Mouse (Mus musculus): ENCODE results near the gene Gsdma. TPM values are rescaled to one million over a fixed set of nuclear protein-coding genes. Genes with fewer than 3 reads are reported as not detected.
"Not testable (repeated sequence)": the region's sequence is repeated elsewhere in the genome, so short reads cannot be mapped to it uniquely, and the experiment has no call there.

Gene Gsdma
- total RNA-seq, 2 experiments from 2014 or later = not detected

GRCm38 (mm10) chr11:98680023-98680422 lies 15.9 kb downstream of the Gsdma start:
- ATAC-seq (replicated peaks; ENCODE audit: low FRiP score, poor library complexity, severe bottlenecking) = no peak

- not testable (repeated sequence) for ATAC-seq (replicated peaks; ENCODE audit: low FRiP score, poor library complexity, severe bottlenecking)
Observed at GRCm38 (mm10) chr11:98680595-98680994, 16.4 kb downstream of the Gsdma start.

- no peak for ATAC-seq (replicated peaks; ENCODE audit: low FRiP score, poor library complexity, severe bottlenecking)
Observed at GRCm38 (mm10) chr11:98681186-98681585, 17.0 kb downstream of the Gsdma start.

GRCm38 (mm10) chr11:98681786-98682745 lies 17.9 kb downstream of the Gsdma start, which contains the start of gene Psmd3:
Psmd3 (plus strand) TSS chr11:98682554.
- peak; percentile 89 for ATAC-seq (replicated peaks; ENCODE audit: low FRiP score, poor library complexity, severe bottlenecking)

GRCm38 (mm10) chr11:98682811-98683210 lies 18.7 kb downstream of the Gsdma start:
- peak; percentile 23 for ATAC-seq (replicated peaks; ENCODE audit: low FRiP score, poor library complexity, severe bottlenecking)

- ATAC-seq (replicated peaks; ENCODE audit: low FRiP score, poor library complexity, severe bottlenecking) = no peak
Observed at GRCm38 (mm10) chr11:98685642-98686041, 21.5 kb downstream of the Gsdma start.

GRCm38 (mm10) chr11:98686976-98687375 lies 22.8 kb downstream of the Gsdma start:
- no peak for ATAC-seq (replicated peaks; ENCODE audit: low FRiP score, poor library complexity, severe bottlenecking)

GRCm38 (mm10) chr11:98688009-98688408 lies 23.9 kb downstream of the Gsdma start:
- no peak for ATAC-seq (replicated peaks; ENCODE audit: low FRiP score, poor library complexity, severe bottlenecking)

- no peak for ATAC-seq (replicated peaks; ENCODE audit: low FRiP score, poor library complexity, severe bottlenecking)
Observed at GRCm38 (mm10) chr11:98693201-98693600, 29.1 kb downstream of the Gsdma start.

- ATAC-seq (replicated peaks; ENCODE audit: low FRiP score, poor library complexity, severe bottlenecking) = no peak
Observed at GRCm38 (mm10) chr11:98693746-98694145, 29.6 kb downstream of the Gsdma start.

- no peak for ATAC-seq (replicated peaks; ENCODE audit: low FRiP score, poor library complexity, severe bottlenecking)
Observed at GRCm38 (mm10) chr11:98694301-98694700, 30.1 kb downstream of the Gsdma start.

GRCm38 (mm10) chr11:98695408-98695807 lies 31.3 kb downstream of the Gsdma start:
- no peak for ATAC-seq (replicated peaks; ENCODE audit: low FRiP score, poor library complexity, severe bottlenecking)

- ATAC-seq (replicated peaks; ENCODE audit: low FRiP score, poor library complexity, severe bottlenecking) = no peak
Observed at GRCm38 (mm10) chr11:98696454-98697216, 32.5 kb downstream of the Gsdma start.

- ATAC-seq (replicated peaks; ENCODE audit: low FRiP score, poor library complexity, severe bottlenecking) = no peak
Observed at GRCm38 (mm10) chr11:98697225-98697624, 33.1 kb downstream of the Gsdma start.

- ATAC-seq (replicated peaks; ENCODE audit: low FRiP score, poor library complexity, severe bottlenecking) = no peak
Observed at GRCm38 (mm10) chr11:98698849-98699640, 34.9 kb downstream of the Gsdma start.

- ATAC-seq (replicated peaks; ENCODE audit: low FRiP score, poor library complexity, severe bottlenecking) = peak; percentile 83
Observed at GRCm38 (mm10) chr11:98699911-98700310, 35.8 kb downstream of the Gsdma start.

GRCm38 (mm10) chr11:98701213-98701670 lies 37.1 kb downstream of the Gsdma start, which contains the start of gene Csf3:
Csf3 (plus strand) TSS chr11:98701263.
- ATAC-seq (replicated peaks; ENCODE audit: low FRiP score, poor library complexity, severe bottlenecking) = no peak

- ATAC-seq (replicated peaks; ENCODE audit: low FRiP score, poor library complexity, severe bottlenecking) = no peak
Observed at GRCm38 (mm10) chr11:98702323-98702722, 38.2 kb downstream of the Gsdma start.

- ATAC-seq (replicated peaks; ENCODE audit: low FRiP score, poor library complexity, severe bottlenecking) = no peak
Observed at GRCm38 (mm10) chr11:98705021-98705420, 40.9 kb downstream of the Gsdma start.
